Mouse (Mus musculus) heart, postnatal 4 days (tissue): ENCODE measurements around the gene Nkx1-2. TPM values are rescaled to one million over a fixed set of nuclear protein-coding genes. Genes with fewer than 3 reads are reported as not detected.
A peak's percentile ranks its signal among the peaks of the same experiment; 100 is the strongest.

Experiments used
- DNase-seq: peaks from one replicate; pipeline ENCODE4 v3.0.0; 2021
- total RNA-seq, 2 experiments: library from RNA; stranded (reverse); gene quantifications; 2 replicates each; pipeline ENCODE4 v1.2.3; 2021

The Nkx1-2 gene
- total RNA-seq, 2 experiments from 2014 or later: not detected

GRCm38 (mm10) chr7:132559138-132559766 lies 40.2 kb downstream of the Nkx1-2 start:
- no peak for DNase-seq

GRCm38 (mm10) chr7:132558141-132558736 lies 41.2 kb downstream of the Nkx1-2 start:
- DNase-seq: no peak

- DNase-seq: no peak
Measured at GRCm38 (mm10) chr7:132556575-132556974, 42.9 kb downstream of the Nkx1-2 start.

GRCm38 (mm10) chr7:132555911-132556310 lies 43.5 kb downstream of the Nkx1-2 start:
- DNase-seq: no peak

GRCm38 (mm10) chr7:132554091-132554490 lies 45.3 kb downstream of the Nkx1-2 start:
- no peak for DNase-seq

- DNase-seq: peak; percentile 97
Measured at GRCm38 (mm10) chr7:132551351-132552126, 47.9 kb downstream of the Nkx1-2 start.

- no peak for DNase-seq
Measured at GRCm38 (mm10) chr7:132547126-132547525, 52.3 kb downstream of the Nkx1-2 start.

Other genes with a start within 250 kb of the Nkx1-2 start
- 100 to 1,000 TPM; 153 to 156 TPM for gene Oat, start 23.2 kb downstream of the Nkx1-2 start, total RNA-seq
- gene Lhpp, start 11.0 kb upstream of the Nkx1-2 start, total RNA-seq: 10 to 100 TPM; 21.4 to 25.4 TPM
- 10 to 100 TPM; 29.6 to 38.3 TPM for gene Fam53b, start 214.2 kb upstream of the Nkx1-2 start, total RNA-seq